Mouse (Mus musculus): ENCODE data around the gene Rwdd2a. TPM values are rescaled to one million over a fixed set of nuclear protein-coding genes. Genes with fewer than 3 reads are reported as not detected.

Gene Rwdd2a
- 9.0 and 9.4 TPM in 2 replicates for polyA plus RNA-seq (2014; fragmentation: Nextera tagmentation; extraction: Ambion mirVana)

- 0% methylated on average over 59 of the region's 59 CpGs for WGBS
- no peaks in the 10 kb centered on the region for H3K9me3 ChIP-seq (replicated peaks; ENCODE audit: control insufficient read depth, low read length)
These were observed at the start of gene Rwdd2a, which contains the start of gene Pgm3 for GRCm38 (mm10) chr9:86571540-86572135. TSS of gene Rwdd2a (plus strand) at chr9:86571991. TSS of gene Pgm3 (minus strand) at chr9:86571842.

GRCm38 (mm10) chr9:86522335-86522734, 49.5 kb upstream of the Rwdd2a start:
- Histone ChIP-seq H3K27ac (ENCODE audit: low read depth, low read length) (no peak overlapping the region), H3K4me3 (ENCODE audit: low read depth, low read length) (no peak overlapping the region), H3K9ac (ENCODE audit: low read length) (no peak overlapping the region), H3K27me3 (replicated peaks; ENCODE audit: control insufficient read depth, insufficient read depth, low read length) (no peaks in the 10 kb centered on the region), H3K36me3 (ENCODE audit: control insufficient read depth, insufficient read depth, low read length) (peaks cover 54% of the 10 kb centered on the region), H3K9me3 (replicated peaks; ENCODE audit: control insufficient read depth, low read length) (no peaks in the 10 kb centered on the region), H3K4me2 (ENCODE audit: low read length) (no peak overlapping the region), H3K4me1 (ENCODE audit: control insufficient read depth, insufficient read depth, low read length) (no peaks in the 10 kb centered on the region)
- DNase-seq (ENCODE audit: low spot score) (no peak), ATAC-seq (no peak)

More at GRCm38 (mm10) chr9:86571540-86572135, at the start of gene Rwdd2a, which contains the start of gene Pgm3:
- DNase-seq (ENCODE audit: low spot score) (peak; percentile 96), ATAC-seq (peak; percentile 98)
- peak within 1 kb of the TSS; percentile 67 for H3K4me3 ChIP-seq (ENCODE audit: low read depth, low read length)
- H3K4me1 ChIP-seq (ENCODE audit: control insufficient read depth, insufficient read depth, low read length): peaks cover 6% of the 10 kb centered on the region; the same call in 1 of the 2 replicates
- peak within 1 kb of the TSS; percentile 69 for H3K9ac ChIP-seq (ENCODE audit: low read length)
- H3K27me3 ChIP-seq (replicated peaks; ENCODE audit: control insufficient read depth, insufficient read depth, low read length): no peaks in the 10 kb centered on the region
- H3K27ac ChIP-seq (ENCODE audit: low read depth, low read length): 0 out of 2 replicates have a peak within 1 kb of the TSS, but pooled peaks have one; percentile 63
- H3K36me3 ChIP-seq (ENCODE audit: control insufficient read depth, insufficient read depth, low read length): peaks cover 23% of the 10 kb centered on the region
- peak within 1 kb of the TSS; percentile 100 for H3K4me2 ChIP-seq (ENCODE audit: low read length)

DNA sequence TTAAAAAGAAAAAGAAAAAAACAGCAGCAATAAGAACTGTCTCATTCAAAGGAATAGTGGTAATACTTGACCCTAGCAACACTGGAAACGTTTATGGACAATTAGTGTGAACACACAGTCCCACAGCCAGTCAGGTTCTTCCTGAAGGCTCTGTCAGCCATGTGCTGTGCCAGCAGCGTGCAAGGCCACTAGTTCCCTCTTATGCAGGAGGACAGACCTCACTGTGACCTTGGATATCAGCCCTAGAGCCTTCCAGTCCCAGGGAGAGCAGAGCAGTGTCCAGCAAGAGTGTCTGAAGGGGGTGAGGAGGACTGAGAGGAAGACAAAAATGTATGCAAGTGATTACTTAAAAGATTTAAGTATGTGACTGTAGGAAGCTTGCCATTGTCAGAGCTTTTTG, 46.2 kb upstream of the Rwdd2a start:
- no peak overlapping the region for H3K4me2 ChIP-seq (ENCODE audit: low read length)
- H3K4me3 ChIP-seq (ENCODE audit: low read depth, low read length): no peak overlapping the region
- no peaks in the 10 kb centered on the region for H3K9me3 ChIP-seq (replicated peaks; ENCODE audit: control insufficient read depth, low read length)
- no peak overlapping the region for H3K9ac ChIP-seq (ENCODE audit: low read length)
- peaks cover 32% of the 10 kb centered on the region for H3K36me3 ChIP-seq (ENCODE audit: control insufficient read depth, insufficient read depth, low read length)
- 66% methylated on average over 2 of the region's 2 CpGs for WGBS
- DNase-seq (ENCODE audit: low spot score) (no peak), ATAC-seq (no peak)
- H3K27ac ChIP-seq (ENCODE audit: low read depth, low read length): no peak overlapping the region
- no peaks in the 10 kb centered on the region for H3K4me1 ChIP-seq (ENCODE audit: control insufficient read depth, insufficient read depth, low read length)
- no peaks in the 10 kb centered on the region for H3K27me3 ChIP-seq (replicated peaks; ENCODE audit: control insufficient read depth, insufficient read depth, low read length)

DNA sequence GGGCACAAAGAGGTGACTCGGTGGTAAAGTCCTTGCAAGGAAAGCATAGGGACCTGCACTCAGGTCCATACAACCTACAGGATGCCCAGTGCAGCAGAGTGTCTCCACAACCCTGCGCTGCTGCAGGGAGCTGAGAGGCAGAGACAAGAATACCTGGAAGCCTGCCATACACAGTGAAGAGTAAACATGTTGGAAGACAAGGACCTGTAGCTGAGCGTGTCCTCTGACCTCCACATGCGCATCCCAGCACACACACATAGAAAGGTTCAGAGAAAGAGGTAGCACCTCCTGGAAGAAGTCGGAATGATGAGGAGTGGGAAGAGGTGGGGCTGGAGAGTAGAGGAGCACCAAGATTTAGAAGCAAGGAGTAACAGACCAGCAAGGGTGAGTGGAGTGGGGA, 37.7 kb upstream of the Rwdd2a start:
- DNase-seq (ENCODE audit: low spot score) (no peak), ATAC-seq (no peak)
- Histone ChIP-seq H3K4me2 (ENCODE audit: low read length) (no peak overlapping the region), H3K9me3 (replicated peaks; ENCODE audit: control insufficient read depth, low read length) (no peaks in the 10 kb centered on the region), H3K27ac (ENCODE audit: low read depth, low read length) (no peak overlapping the region), H3K36me3 (ENCODE audit: control insufficient read depth, insufficient read depth, low read length) (peaks cover 34% of the 10 kb centered on the region), H3K4me3 (ENCODE audit: low read depth, low read length) (no peak overlapping the region), H3K9ac (ENCODE audit: low read length) (no peak overlapping the region), H3K4me1 (ENCODE audit: control insufficient read depth, insufficient read depth, low read length) (no peaks in the 10 kb centered on the region), H3K27me3 (replicated peaks; ENCODE audit: control insufficient read depth, insufficient read depth, low read length) (no peaks in the 10 kb centered on the region)
- 95% methylated on average over 5 of the region's 5 CpGs for WGBS

DNA sequence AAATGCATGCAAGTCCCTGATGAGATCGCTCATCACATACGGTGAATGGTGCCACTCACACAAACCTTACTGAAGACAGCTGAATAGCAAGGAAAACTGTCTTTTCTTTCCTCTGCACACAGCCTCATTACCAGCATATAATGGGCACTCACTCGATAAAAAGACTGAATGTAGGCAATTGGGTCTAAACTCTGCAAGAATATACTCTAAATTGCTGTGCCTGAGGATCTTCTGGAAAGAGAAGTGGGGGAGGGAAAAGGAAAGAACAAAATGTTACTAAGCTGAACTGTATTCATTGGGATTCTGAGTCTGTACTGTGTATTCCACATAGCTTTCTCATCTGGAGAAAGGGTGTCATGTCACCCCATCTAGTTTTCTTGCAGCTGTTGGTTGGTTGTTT, 28.3 kb upstream of the Rwdd2a start:
- peak; percentile 30 for DNase-seq (ENCODE audit: low spot score)
- no peak overlapping the region for H3K9ac ChIP-seq (ENCODE audit: low read length)
- H3K9me3 ChIP-seq (replicated peaks; ENCODE audit: control insufficient read depth, low read length): no peaks in the 10 kb centered on the region
- H3K36me3 ChIP-seq (ENCODE audit: control insufficient read depth, insufficient read depth, low read length): peaks cover 31% of the 10 kb centered on the region
- WGBS: 18% methylated on average over 3 of the region's 3 CpGs
- H3K27ac ChIP-seq (ENCODE audit: low read depth, low read length): no peak overlapping the region
- H3K27me3 ChIP-seq (replicated peaks; ENCODE audit: control insufficient read depth, insufficient read depth, low read length): no peaks in the 10 kb centered on the region
- peak; percentile 55; the same call in 1 of the 2 replicates for ATAC-seq
- no peak overlapping the region for H3K4me2 ChIP-seq (ENCODE audit: low read length)
- no peak overlapping the region for H3K4me3 ChIP-seq (ENCODE audit: low read depth, low read length)
- no peaks in the 10 kb centered on the region for H3K4me1 ChIP-seq (ENCODE audit: control insufficient read depth, insufficient read depth, low read length)

DNA sequence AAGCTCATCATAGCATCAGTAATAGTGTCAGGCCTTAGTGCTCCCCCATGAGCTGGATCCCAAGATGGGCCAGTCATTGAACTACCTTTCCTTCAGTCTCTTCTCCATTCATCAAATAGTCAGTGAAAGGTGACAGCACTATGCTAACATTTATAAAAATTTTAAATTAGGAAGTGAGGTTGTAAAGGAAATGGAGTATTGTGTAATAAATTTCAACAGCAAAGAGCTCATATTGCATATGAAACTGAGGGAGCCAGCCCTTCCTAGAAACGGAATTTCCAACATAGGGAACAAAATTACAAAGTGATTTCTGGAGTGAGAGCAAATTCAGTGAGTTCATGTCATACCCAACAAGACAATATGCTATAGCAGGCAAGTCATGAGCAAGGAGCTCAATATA, 27.2 kb upstream of the Rwdd2a start:
- Histone ChIP-seq H3K9ac (ENCODE audit: low read length) (no peak overlapping the region), H3K4me1 (ENCODE audit: control insufficient read depth, insufficient read depth, low read length) (no peaks in the 10 kb centered on the region), H3K36me3 (ENCODE audit: control insufficient read depth, insufficient read depth, low read length) (peaks cover 40% of the 10 kb centered on the region), H3K27me3 (replicated peaks; ENCODE audit: control insufficient read depth, insufficient read depth, low read length) (no peaks in the 10 kb centered on the region), H3K27ac (ENCODE audit: low read depth, low read length) (no peak overlapping the region), H3K9me3 (replicated peaks; ENCODE audit: control insufficient read depth, low read length) (no peaks in the 10 kb centered on the region), H3K4me3 (ENCODE audit: low read depth, low read length) (no peak overlapping the region), H3K4me2 (ENCODE audit: low read length) (no peak overlapping the region)
- DNase-seq (ENCODE audit: low spot score): no peak
- 77% methylated on average over 1 of the region's 1 CpGs for WGBS
- ATAC-seq: no peak

GRCm38 (mm10) chr9:86549637-86550162, 22.1 kb upstream of the Rwdd2a start:
- DNase-seq (ENCODE audit: low spot score) (no peak), ATAC-seq (no peak)
- Histone ChIP-seq H3K4me3 (ENCODE audit: low read depth, low read length) (no peak overlapping the region), H3K9ac (ENCODE audit: low read length) (no peak overlapping the region), H3K36me3 (ENCODE audit: control insufficient read depth, insufficient read depth, low read length) (peaks cover 71% of the 10 kb centered on the region), H3K4me1 (ENCODE audit: control insufficient read depth, insufficient read depth, low read length) (no peaks in the 10 kb centered on the region), H3K4me2 (ENCODE audit: low read length) (no peak overlapping the region), H3K27me3 (replicated peaks; ENCODE audit: control insufficient read depth, insufficient read depth, low read length) (no peaks in the 10 kb centered on the region), H3K27ac (ENCODE audit: low read depth, low read length) (no peak overlapping the region), H3K9me3 (replicated peaks; ENCODE audit: control insufficient read depth, low read length) (no peaks in the 10 kb centered on the region)
- 93% methylated on average over 5 of the region's 5 CpGs for WGBS

DNA sequence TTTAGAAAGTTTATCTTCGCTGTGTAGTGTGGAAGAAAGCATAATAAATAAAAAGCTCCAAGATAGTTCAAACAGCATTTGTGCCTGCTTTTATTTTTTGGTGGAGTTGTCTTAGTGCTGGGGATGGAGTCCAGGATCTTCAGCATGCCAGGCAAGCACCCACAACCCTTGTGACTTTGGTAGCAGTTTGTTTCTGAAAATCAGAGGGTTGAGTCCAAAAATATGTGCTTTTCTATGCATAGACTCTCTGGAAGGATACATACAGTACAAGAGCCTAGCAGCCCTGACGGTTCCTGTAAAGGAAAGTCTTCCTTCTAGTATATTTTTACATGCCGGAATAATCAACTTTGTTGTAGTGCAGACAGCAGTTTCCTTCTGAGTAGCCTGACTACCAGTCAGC, 21.1 kb upstream of the Rwdd2a start:
- Histone ChIP-seq H3K27me3 (replicated peaks; ENCODE audit: control insufficient read depth, insufficient read depth, low read length) (no peaks in the 10 kb centered on the region), H3K27ac (ENCODE audit: low read depth, low read length) (no peak overlapping the region), H3K4me2 (ENCODE audit: low read length) (no peak overlapping the region), H3K4me3 (ENCODE audit: low read depth, low read length) (no peak overlapping the region), H3K4me1 (ENCODE audit: control insufficient read depth, insufficient read depth, low read length) (no peaks in the 10 kb centered on the region), H3K9me3 (replicated peaks; ENCODE audit: control insufficient read depth, low read length) (no peaks in the 10 kb centered on the region), H3K9ac (ENCODE audit: low read length) (no peak overlapping the region), H3K36me3 (ENCODE audit: control insufficient read depth, insufficient read depth, low read length) (peaks cover 69% of the 10 kb centered on the region)
- no peak for ATAC-seq
- DNase-seq (ENCODE audit: low spot score): no peak
- 90% methylated on average over 3 of the region's 3 CpGs for WGBS

GRCm38 (mm10) chr9:86553886-86554285, 17.9 kb upstream of the Rwdd2a start:
- DNase-seq (ENCODE audit: low spot score) (no peak), ATAC-seq (no peak)
- H3K4me3 ChIP-seq (ENCODE audit: low read depth, low read length): no peak overlapping the region
- H3K36me3 ChIP-seq (ENCODE audit: control insufficient read depth, insufficient read depth, low read length): peaks cover 81% of the 10 kb centered on the region
- H3K9me3 ChIP-seq (replicated peaks; ENCODE audit: control insufficient read depth, low read length): no peaks in the 10 kb centered on the region
- H3K27ac ChIP-seq (ENCODE audit: low read depth, low read length): no peak overlapping the region
- H3K9ac ChIP-seq (ENCODE audit: low read length): no peak overlapping the region
- WGBS: 87% methylated on average over 9 of the region's 9 CpGs
- H3K4me2 ChIP-seq (ENCODE audit: low read length): no peak overlapping the region
- H3K27me3 ChIP-seq (replicated peaks; ENCODE audit: control insufficient read depth, insufficient read depth, low read length): no peaks in the 10 kb centered on the region
- H3K4me1 ChIP-seq (ENCODE audit: control insufficient read depth, insufficient read depth, low read length): no peaks in the 10 kb centered on the region

All from forebrain, embryonic 14.5 days (tissue).